Mouse (Mus musculus) brain, embryonic 14.5 days (tissue): ENCODE results near the gene Ncor2.

Experiments
- CTCF ChIP-seq: fragments of 200-500 bp; IDR thresholded peaks from 2 replicates; pipeline ENCODE4 v1.5.1; 2012; ENCODE audit warnings: inconsistent platforms, mild to moderate bottlenecking, moderate library complexity, borderline replicate concordance; ENCODE audit not compliant: insufficient read depth, insufficient read length; ENCODE audit errors: extremely low read depth
- POLR2A ChIP-seq: fragments of 200-500 bp; IDR thresholded peaks from 2 replicates; pipeline ENCODE4 v1.6.1; 2012; ENCODE audit warnings: mild to moderate bottlenecking, inconsistent platforms, borderline replicate concordance; ENCODE audit not compliant: poor library complexity, insufficient read depth, insufficient read length, severe bottlenecking; ENCODE audit errors: extremely low read depth

DNA sequence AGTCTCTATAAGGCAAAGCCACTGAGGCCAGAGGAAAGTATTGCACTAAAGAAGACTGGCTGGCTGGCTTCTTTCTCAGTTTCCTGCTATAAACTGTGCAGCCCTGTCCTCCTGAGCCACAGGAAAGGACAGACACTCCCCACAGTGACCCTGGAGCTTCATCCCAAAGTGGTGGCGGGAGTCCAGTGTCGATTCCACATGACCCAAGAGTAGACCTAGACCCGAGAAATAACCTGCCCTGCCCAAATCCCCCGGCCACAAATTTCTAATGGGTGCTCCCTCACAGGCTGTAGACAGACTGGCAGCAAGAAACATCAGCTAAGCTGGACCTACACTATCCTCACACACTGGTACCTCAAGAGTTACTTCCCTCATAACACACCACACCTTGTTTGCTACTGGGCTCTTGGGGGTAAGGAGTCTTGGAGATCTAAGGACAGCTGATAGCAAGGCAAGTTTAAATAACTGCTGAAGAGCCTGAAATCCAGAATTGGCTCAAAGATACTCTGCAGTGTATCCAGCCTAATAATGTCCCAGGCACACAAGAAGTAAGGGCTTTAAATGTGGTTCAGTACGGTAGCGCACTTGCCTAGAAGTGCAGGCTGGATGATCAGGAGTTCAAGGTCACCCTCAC lies 1.7 kb upstream of the Ncor2 start:
- TF ChIP-seq POLR2A (no peak), CTCF (no peak)
